24 mouse cellular contexts compared by ENCODE assay signal in the genomic region with DNA sequence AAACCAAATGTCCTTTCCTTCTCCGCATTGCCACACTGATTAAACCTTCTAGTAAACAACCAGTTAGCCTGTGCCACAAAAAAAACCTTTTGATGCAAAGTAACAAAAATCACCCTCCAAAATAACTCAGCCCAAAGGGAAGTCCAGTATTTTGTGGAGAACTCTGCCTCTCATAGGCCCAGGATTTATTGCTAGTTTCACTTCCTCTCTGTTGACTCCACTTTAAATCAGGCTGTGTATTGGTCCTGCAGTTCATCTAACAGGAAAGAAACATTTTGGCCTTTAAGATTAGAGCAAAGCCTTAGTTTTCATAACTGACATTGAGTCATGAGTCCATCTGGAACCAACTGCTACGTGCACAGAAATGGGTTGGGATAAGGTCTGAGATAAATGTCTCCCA.
A peak's percentile ranks its signal among the peaks of the same experiment; 100 is the strongest.
DNase-seq lines count a peak whose midpoint lies in the region; ATAC-seq and TF ChIP-seq lines count a peak whose summit lies in the region.
"Had no signal": no experiment of that assay in that cellular context is flagged by ENCODE, and none has a peak within 500 bp of the region (broad histone marks: within the 10 kb centered on the region; RNA-seq: fewer than 3 reads in every experiment).

No protein-coding gene starts in this region.

- WGBS in liver, adult 2 months: 78% methylated on average over 2 of the region's 2 CpGs
- WGBS in liver, embryonic 11.5 days: 54% methylated on average over 2 of the region's 2 CpGs
- 91% methylated on average over 2 of the region's 2 CpGs for WGBS in forebrain, embryonic 11.5 days
- 77% methylated on average over 2 of the region's 2 CpGs for WGBS in intestine, postnatal 0 days

- no peak overlapping the region for H3K27ac ChIP-seq in liver, adult 2 months (replicated peaks; ENCODE audit: insufficient read depth, low read depth, low read length)
- H3K27ac ChIP-seq in liver, embryonic 11.5 days (ENCODE audit: low read depth, low read length): no peak overlapping the region
- no peak overlapping the region for H3K27ac ChIP-seq in forebrain, embryonic 11.5 days (ENCODE audit: low read depth, low read length)
- no peak overlapping the region for H3K27ac ChIP-seq in intestine, postnatal 0 days (ENCODE audit: low read depth, low read length)
- H3K27ac ChIP-seq: forebrain, embryonic 13.5 days; hindbrain, embryonic 13.5 days; intestine, embryonic 15.5 days; layer of hippocampus, adult 2 months; limb, embryonic 15.5 days; midbrain, embryonic 12.5 days; neural tube, embryonic 13.5 days; stomach, embryonic 15.5 days had no signal

- no peaks in the 10 kb centered on the region for H3K9me3 ChIP-seq in liver, embryonic 11.5 days (ENCODE audit: control insufficient read depth, low read length)
- H3K9me3 ChIP-seq in forebrain, embryonic 11.5 days (ENCODE audit: control insufficient read depth, low read length): no peaks in the 10 kb centered on the region
- no peaks in the 10 kb centered on the region for H3K9me3 ChIP-seq in intestine, postnatal 0 days (ENCODE audit: control insufficient read depth)
- H3K9me3 ChIP-seq: forebrain, embryonic 13.5 days; hindbrain, embryonic 13.5 days; intestine, embryonic 15.5 days; limb, embryonic 15.5 days; midbrain, embryonic 12.5 days; stomach, embryonic 15.5 days had no signal

- H3K36me3 ChIP-seq in liver, adult 2 months (ENCODE audit: control insufficient read depth, insufficient read depth, low read length): no peaks in the 10 kb centered on the region
- no peaks in the 10 kb centered on the region for H3K36me3 ChIP-seq in liver, embryonic 11.5 days (ENCODE audit: control insufficient read depth, insufficient read depth, low read length)
- H3K36me3 ChIP-seq in forebrain, embryonic 11.5 days (ENCODE audit: control insufficient read depth, insufficient read depth, low read length): no peaks in the 10 kb centered on the region
- H3K36me3 ChIP-seq in intestine, postnatal 0 days (ENCODE audit: control insufficient read depth, insufficient read depth): no peaks in the 10 kb centered on the region
- H3K36me3 ChIP-seq: hindbrain, embryonic 13.5 days; intestine, embryonic 15.5 days; limb, embryonic 15.5 days; midbrain, embryonic 12.5 days; neural tube, embryonic 13.5 days; stomach, embryonic 15.5 days had no signal

- no peaks in the 10 kb centered on the region for H3K4me1 ChIP-seq in liver, adult 2 months (ENCODE audit: control insufficient read depth, insufficient read depth, low read length)
- H3K4me1 ChIP-seq in liver, embryonic 11.5 days (replicated peaks; ENCODE audit: control insufficient read depth, insufficient read depth, low read length): no peaks in the 10 kb centered on the region
- peaks cover 6% of the 10 kb centered on the region; the same call in 1 of the 2 replicates for H3K4me1 ChIP-seq in forebrain, embryonic 11.5 days (replicated peaks; ENCODE audit: control insufficient read depth, insufficient read depth, low read length)
- no peaks in the 10 kb centered on the region for H3K4me1 ChIP-seq in intestine, postnatal 0 days (replicated peaks; ENCODE audit: control insufficient read depth, insufficient read depth, low read length)
- H3K4me1 ChIP-seq: intestine, embryonic 15.5 days; limb, embryonic 15.5 days; stomach, embryonic 15.5 days had no signal

- ATAC-seq in liver, embryonic 11.5 days (replicated peaks; ENCODE audit: low FRiP score): no peak
- peak; percentile 57 for ATAC-seq in activated CD4-positive, CD25-positive, alpha-beta regulatory T cell, adult 4 months
- ATAC-seq in inflammation-experienced regulatory T-cells, adult 6 months: peak; percentile 49
- peak; percentile 97 for ATAC-seq in monocyte, adult 5-6 weeks (replicated peaks; ENCODE audit: insufficient number of reproducible peaks, low FRiP score, low TSS enrichment, poor library complexity, severe bottlenecking)
- ATAC-seq in forebrain, embryonic 11.5 days (replicated peaks; ENCODE audit: low FRiP score): no peak
- ATAC-seq in intestine, postnatal 0 days: no peak
- ATAC-seq: forebrain, embryonic 13.5 days; intestine, embryonic 15.5 days; liver, postnatal 0 days had no signal

- H3K79me2 ChIP-seq in liver, adult 2 months (ENCODE audit: control insufficient read depth, insufficient read depth, low read length): no peaks in the 10 kb centered on the region

- TF ChIP-seq POLR2A in liver, adult 2 months (IDR thresholded peaks at IDR 0.05; ENCODE audit: extremely low read depth, insufficient read depth, low read length): no peak

- TF ChIP-seq CTCF in liver, adult 2 months (IDR thresholded peaks at IDR 0.05; ENCODE audit: low read depth, low read length): no peak
- no peak for TF ChIP-seq CTCF in intestine, postnatal 0 days (IDR thresholded peaks at IDR 0.05; ENCODE audit: low read depth)

- H3K4me2 ChIP-seq in liver, embryonic 11.5 days: no peak overlapping the region
- no peak overlapping the region for H3K4me2 ChIP-seq in forebrain, embryonic 11.5 days (ENCODE audit: low read depth, low read length, severe bottlenecking)
- H3K4me2 ChIP-seq in intestine, postnatal 0 days (replicated peaks; ENCODE audit: low read depth): no peak overlapping the region
- H3K4me2 ChIP-seq: forebrain, embryonic 13.5 days; heart, embryonic 11.5 days; hindbrain, embryonic 13.5 days; intestine, embryonic 15.5 days; limb, embryonic 15.5 days; midbrain, embryonic 12.5 days; neural tube, embryonic 13.5 days; stomach, embryonic 15.5 days had no signal

- no peak overlapping the region for H3K4me3 ChIP-seq in liver, adult 2 months (ENCODE audit: insufficient read depth, low read depth, low read length)
- H3K4me3 ChIP-seq in liver, embryonic 11.5 days (ENCODE audit: low read depth, low read length): no peak overlapping the region
- H3K4me3 ChIP-seq in forebrain, embryonic 11.5 days (ENCODE audit: low read depth, low read length): no peak overlapping the region
- H3K4me3 ChIP-seq in intestine, postnatal 0 days (ENCODE audit: low read depth, low read length): no peak overlapping the region
- H3K4me3 ChIP-seq: forebrain, embryonic 13.5 days; hindbrain, embryonic 13.5 days; intestine, embryonic 15.5 days; layer of hippocampus, adult 2 months; limb, embryonic 15.5 days; midbrain, embryonic 12.5 days; neural tube, embryonic 13.5 days; stomach, embryonic 15.5 days had no signal

- H3K9ac ChIP-seq in liver, adult 2 months (ENCODE audit: low read depth, low read length): no peak overlapping the region
- no peak overlapping the region for H3K9ac ChIP-seq in liver, embryonic 11.5 days (ENCODE audit: low read depth, low read length)
- H3K9ac ChIP-seq in forebrain, embryonic 11.5 days (ENCODE audit: low read length): no peak overlapping the region
- no peak overlapping the region for H3K9ac ChIP-seq in intestine, postnatal 0 days (ENCODE audit: low read depth, low read length)
- H3K9ac ChIP-seq: forebrain, embryonic 13.5 days; hindbrain, embryonic 13.5 days; intestine, embryonic 15.5 days; limb, embryonic 15.5 days; liver, postnatal 0 days; midbrain, embryonic 12.5 days; neural tube, embryonic 13.5 days; stomach, embryonic 15.5 days had no signal

- peak; percentile 18 for DNase-seq in liver, adult 2 months (ENCODE audit: extremely low read depth, low read depth, low spot score)
- no peak for DNase-seq in liver, embryonic 11.5 days (ENCODE audit: low spot score)
- DNase-seq in forebrain, embryonic 11.5 days (ENCODE audit: low spot score): no peak
- no peak for DNase-seq in cerebellum, adult 18-20 months
- DNase-seq: adrenal gland, postnatal 25 days; cerebellum, adult 8-10 months; heart, postnatal 10 days; layer of hippocampus, postnatal 36 days; liver, postnatal 0 days; lung, postnatal 14 days; thymus, adult 18-20 months had no signal

- H3K27me3 ChIP-seq in liver, adult 2 months (ENCODE audit: control insufficient read depth, insufficient read depth, low read length): no peaks in the 10 kb centered on the region
- no peaks in the 10 kb centered on the region for H3K27me3 ChIP-seq in liver, embryonic 11.5 days (replicated peaks; ENCODE audit: control insufficient read depth, insufficient read depth, low read length)
- H3K27me3 ChIP-seq in forebrain, embryonic 11.5 days (ENCODE audit: control insufficient read depth, insufficient read depth, low read length): no peaks in the 10 kb centered on the region
- no peaks in the 10 kb centered on the region for H3K27me3 ChIP-seq in intestine, postnatal 0 days (replicated peaks; ENCODE audit: control insufficient read depth, insufficient read depth, low read length)
- H3K27me3 ChIP-seq: forebrain, embryonic 13.5 days; hindbrain, embryonic 13.5 days; intestine, embryonic 15.5 days; limb, embryonic 15.5 days; midbrain, embryonic 12.5 days; neural tube, embryonic 13.5 days; stomach, embryonic 15.5 days had no signal

Comparison
In these comparisons a context has a peak if more than half of its experiments do, and no peak if none do; other contexts are left out.
1. ATAC-seq: peak in activated CD4-positive, CD25-positive, alpha-beta regulatory T cell, adult 4 months (single experiment), inflammation-experienced regulatory T-cells, adult 6 months (single experiment) and monocyte, adult 5-6 weeks (single experiment); none in liver, embryonic 11.5 days (single experiment), forebrain, embryonic 11.5 days (single experiment) and intestine, postnatal 0 days (single experiment).